Mouse (Mus musculus): ENCODE measurements at regions not wholly inside any gene's neighbourhood (a gene's known extent, or its start where the extent isn't known, plus 50 kb on each side); places are given as distances from the start of the nearest gene placed in this dataset.

DNA sequence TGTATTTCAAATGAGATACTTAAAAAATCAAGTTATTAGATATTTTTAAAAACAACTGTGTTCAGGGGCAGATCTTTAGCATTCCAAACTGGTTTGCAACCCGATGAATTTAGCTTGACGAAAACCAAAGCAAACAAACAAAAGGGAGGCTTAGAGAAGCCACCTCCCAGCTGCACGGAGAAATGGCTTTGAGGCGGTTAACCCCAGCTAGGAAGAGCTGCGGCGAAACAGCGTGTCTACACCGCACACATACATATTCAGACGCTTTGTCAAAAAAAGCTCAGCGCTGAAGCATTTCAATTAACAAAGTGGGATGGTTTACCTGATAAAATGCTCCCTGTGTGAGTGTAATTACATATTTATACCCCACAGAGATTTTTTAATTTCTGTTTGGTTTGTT lies 123.0 kb upstream of the Ap5m1 start:
- no peak for ATAC-seq (replicated peaks; ENCODE audit: poor library complexity)

DNA sequence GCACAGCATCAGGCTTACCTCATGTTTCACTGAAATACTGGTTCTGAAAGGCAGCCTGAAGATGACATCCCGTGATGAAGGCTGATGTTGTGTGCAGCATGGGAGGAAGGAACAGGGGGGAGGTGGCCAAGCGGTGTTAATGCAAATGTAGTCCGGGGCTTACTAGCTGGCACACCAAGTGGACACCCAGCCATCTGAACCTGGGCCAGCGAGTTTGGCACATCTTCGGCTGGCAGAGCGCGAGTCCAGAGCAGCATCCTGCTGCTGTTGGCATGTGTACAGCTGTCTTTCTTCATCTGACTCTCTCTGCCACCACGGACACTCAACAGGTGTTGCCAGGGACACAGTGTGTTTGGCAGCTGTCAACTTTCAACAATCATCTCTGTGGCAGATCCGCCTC lies 135.0 kb upstream of the Ap5m1 start:
- ATAC-seq (replicated peaks; ENCODE audit: poor library complexity): no peak

DNA sequence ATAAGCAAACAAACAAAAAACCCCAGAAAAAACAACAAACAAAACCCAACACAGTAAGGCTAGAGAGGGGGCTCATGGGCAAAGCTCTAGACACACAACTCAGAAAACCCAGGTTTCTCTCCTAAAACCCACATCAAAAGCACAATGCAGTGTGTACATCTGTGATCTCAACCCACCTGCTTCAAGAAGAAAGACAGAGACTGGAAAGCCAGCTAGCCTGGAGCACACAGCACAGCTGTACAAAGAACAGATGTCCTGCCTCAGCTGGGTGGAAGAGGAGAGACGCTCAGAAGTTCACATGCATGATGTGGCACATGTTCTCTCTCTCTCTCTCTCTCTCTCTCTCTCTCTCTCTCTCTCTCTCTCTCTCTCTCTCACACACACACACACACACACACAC lies 140.0 kb upstream of the Ap5m1 start:
- no peak for ATAC-seq (replicated peaks; ENCODE audit: poor library complexity)

DNA sequence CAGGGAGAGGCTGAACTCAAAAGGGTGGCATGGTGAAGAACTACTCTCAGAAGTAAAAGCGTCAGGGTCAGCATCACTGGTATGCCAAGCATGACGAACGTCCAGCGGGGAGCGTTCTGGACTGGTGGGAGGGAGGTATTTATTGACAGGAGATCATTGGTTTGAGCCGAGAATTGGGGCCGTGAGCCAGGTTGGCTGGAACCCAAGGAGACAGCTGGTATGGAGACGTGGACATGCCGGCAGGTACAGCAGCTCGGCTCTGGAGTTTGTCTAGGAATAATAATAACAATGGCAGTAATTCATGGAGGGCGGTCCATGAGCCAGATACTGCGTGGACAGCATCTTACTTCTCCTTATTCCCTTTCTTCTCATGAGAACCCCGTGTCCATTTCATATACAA lies 156.5 kb upstream of the Ap5m1 start:
- no peak for ATAC-seq (replicated peaks; ENCODE audit: poor library complexity)

DNA sequence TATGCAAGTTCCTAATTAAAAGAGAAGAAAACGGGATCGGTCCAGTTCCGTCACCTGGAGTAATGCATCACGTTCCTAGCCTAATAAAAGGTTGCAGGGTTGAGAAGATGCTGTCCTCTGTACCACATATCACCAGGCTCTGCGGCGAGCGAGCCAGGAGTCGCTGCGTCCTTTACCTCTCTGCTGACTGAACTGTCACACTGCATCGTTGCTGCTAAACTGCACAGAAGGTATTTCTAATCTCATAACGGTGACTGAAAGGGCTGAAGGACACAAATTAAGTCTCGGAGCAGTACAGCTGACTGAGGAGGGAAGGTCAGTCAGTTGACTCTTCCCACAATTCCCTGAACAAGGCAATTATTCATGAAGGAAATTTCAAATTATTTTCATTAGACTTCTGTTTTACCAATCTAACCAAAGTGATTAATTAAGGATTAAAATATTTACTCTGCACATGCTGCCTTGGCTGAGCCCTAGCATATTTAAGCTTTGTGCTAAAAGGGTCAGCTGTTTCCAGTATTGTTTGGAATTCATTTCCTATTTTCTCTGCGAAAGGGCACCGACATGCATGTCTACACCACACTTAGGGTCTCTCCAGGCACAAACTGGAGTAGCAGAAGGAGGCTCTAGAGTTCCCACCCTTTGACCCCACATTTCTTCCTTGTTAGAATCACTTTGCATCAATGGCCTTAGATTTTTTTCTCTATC lies 157.8 kb upstream of the Ap5m1 start:
- ATAC-seq (replicated peaks; ENCODE audit: poor library complexity): no peak

DNA sequence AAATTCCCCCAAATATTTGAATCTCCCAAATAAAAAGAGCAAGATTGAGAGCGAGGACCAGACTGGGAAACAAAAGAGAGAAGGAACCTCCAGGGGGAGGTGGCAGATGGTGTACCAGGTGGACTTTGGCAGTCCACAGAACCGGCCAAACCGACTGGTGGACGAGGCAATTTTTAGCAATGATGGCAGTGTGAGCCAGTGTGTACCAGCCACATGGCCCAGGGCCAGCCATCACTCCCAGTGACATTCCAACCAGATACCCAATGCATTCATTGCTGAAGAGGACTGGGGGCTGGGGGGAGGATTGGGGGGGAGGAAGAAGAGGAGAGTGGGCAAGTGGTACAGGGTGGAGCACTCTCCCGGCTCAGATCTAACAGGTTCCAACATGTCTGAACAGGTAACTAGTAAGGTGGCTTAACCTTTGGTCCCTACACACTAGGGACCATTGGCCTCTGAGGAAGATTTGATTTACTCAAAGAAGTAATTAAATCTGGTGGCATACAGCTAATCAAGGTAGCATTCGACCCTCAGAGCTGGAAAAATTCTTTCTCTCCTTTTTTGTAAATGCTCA lies 158.4 kb upstream of the Ap5m1 start:
- no peak for ATAC-seq (replicated peaks; ENCODE audit: poor library complexity)

DNA sequence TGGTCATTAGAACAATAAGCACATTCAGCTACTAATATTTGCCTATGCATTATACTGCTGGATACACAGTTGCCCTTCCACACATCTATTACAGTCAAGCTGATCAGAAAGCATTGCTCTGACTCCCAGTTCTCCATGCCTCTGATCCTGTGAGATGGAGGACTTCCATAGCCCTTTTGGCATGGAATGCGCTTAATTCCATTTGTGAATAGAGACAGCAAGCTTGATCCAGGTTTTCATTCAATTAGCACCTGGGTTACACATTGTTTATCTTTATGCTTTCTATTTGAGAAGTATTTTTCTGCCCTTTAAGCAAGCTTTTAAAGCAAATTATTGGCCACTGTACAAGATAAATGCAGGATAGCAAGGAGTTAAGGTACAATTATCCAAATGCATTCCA lies 158.9 kb upstream of the Ap5m1 start:
- ATAC-seq (replicated peaks; ENCODE audit: poor library complexity): no peak

DNA sequence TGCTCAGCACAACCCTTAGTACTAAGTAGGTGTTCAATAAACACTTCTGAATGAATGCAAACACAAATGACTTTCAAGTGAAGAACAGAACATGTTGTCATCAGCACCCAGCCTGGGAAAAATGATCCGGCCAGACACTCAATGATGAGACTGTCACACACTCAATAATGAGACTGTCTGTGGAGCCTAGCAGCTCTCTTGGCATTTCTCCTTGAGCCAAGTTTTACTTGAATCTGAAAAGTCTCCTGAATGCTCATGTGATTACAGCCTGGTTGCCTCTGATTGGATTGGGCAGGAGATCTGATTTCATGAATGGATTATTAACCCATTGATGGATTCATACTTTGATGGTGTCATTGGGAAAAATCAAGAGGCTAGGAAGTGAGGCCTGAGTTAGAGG lies 161.3 kb upstream of the Ap5m1 start:
- no peak for ATAC-seq (replicated peaks; ENCODE audit: poor library complexity)

DNA sequence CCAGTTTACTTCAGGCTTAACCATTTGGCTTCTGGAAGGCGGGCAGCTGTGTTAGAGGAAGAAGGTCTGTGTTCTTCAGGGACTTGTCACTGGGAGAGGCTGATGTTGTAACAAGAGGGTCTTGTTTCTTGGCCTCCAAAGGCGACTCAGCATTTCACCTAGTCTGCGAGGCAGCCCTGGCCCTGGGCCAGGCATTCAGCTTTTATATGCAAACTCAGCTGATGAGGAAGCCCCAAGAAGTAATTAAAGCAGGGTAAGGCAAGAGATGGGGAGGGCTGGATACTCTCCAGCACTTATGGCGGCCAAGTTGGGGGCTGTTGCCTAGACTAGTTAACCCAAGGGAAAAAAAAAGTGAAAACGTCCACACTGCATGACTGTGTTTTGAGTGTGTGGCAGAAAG lies 162.4 kb upstream of the Ap5m1 start:
- no peak for ATAC-seq (replicated peaks; ENCODE audit: poor library complexity)

DNA sequence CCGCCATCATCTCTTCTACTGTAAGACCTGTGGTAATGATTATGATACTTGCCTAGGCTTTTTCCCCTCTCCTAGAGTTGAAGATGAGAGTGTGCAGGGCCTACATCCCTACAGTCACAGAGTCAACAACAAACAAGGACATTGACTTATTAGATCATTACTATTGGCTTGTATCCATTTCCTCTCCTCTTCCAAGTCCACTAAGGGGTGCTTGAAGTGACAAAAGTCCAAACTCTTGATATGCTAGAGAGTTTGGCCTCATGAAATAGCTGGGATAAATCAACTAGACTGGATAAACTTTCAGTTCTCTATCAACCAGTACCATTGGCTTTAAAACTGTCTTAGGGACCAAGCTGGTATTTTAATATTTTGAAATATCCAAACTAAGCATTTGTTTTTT lies 165.7 kb upstream of the Ap5m1 start:
- ATAC-seq (replicated peaks; ENCODE audit: poor library complexity): no peak

DNA sequence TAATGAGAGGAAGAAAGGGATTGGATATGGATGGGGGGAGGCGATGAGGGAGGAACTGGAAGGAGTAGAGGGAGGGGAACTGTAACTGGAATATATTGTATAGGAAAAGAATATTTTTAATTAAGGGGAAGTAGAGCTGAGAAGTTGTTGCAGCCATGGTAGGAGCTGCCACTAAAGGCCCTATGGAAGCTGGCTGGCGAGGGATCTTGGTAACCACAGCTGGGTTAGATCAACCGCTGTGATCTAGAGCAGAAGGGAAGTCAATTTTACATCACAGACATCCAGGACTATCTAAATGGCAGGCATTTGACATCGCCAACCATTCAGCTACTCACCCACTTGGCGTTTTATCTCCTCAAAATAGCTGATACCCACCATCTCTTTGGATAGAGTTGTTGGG lies 168.8 kb upstream of the Ap5m1 start:
- ATAC-seq (replicated peaks; ENCODE audit: poor library complexity): peak; percentile 60

DNA sequence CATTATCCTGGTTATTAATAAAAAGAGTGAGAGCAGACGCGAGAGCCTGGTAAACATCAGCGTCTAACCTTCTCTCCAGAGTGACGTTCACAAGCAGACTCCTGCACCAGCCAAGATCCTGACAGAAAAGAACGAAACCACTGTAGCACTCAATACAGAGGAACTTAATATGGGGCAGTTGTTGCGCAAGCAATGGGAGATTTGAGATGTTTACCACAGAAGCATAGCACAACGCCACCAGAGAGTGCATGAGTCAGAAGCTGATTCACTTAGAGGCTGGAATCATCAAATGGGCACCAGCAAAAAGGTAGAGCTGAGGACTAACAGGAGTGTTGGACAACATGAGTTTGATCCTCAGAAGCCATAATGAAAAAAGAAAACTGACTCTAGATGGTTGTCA lies 169.7 kb upstream of the Ap5m1 start:
- ATAC-seq (replicated peaks; ENCODE audit: poor library complexity): peak; percentile 97

DNA sequence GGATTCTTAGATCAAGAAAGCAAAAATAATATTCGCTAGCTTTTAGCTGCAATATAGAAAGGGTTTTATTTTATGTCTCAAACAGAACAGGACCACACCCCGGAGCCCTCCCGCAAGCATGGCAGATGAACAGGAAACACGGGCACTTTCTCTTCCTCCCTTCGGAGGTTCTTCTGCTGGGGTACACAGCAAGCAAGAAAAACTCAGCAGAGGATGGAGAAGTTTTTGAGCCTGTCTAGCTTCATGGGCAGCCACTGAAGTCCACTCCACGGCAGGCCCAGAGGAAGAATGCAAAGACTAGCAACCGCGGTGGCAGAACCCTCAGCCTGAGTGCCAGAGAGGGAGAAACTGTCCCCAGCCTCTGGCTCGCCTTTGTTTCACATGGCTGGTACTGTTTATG lies 174.7 kb upstream of the Ap5m1 start:
- peak; percentile 44 for ATAC-seq (replicated peaks; ENCODE audit: poor library complexity)

DNA sequence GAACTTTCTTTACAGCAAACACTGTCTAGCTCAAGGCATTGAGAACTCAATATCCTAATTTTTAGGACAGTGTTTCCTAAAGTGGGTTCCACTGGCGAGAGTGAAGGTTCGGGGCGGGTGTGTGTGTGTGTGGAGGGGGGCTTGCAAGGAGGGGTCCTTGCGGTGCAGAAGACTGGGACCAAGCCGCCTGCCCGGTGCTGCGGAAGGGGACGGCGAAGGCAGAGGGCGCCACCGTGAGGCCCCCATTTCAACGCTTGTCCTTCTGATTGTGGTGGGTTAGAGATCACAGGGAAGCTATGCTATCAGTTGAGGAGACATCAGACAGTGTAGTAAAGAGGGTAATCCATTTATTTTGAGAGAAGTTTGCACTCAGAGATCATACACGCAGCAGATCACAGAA lies 176.9 kb upstream of the Ap5m1 start:
- ATAC-seq (replicated peaks; ENCODE audit: poor library complexity): 0 out of 2 replicates have a peak, but pooled peaks have one; percentile 23

DNA sequence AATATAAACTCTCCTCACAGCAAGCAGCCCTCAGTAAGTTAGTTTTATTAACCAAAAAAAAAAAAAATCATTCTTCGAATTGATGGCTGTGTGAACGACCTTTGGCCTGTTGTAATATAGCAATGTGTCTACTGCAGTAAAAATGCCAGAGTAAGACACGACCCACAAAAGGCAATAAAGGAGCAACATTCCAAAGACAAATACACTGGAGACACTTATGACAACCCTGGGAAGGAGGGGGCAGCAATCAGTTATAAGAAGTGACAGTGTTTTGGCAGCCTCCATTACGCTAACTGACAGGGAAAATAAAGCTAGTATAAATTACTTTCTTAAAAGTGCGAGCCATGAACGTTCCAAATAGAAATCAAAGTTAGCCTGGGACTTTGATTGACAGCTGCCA lies 185.9 kb upstream of the Ap5m1 start:
- no peak for ATAC-seq (replicated peaks; ENCODE audit: poor library complexity)

DNA sequence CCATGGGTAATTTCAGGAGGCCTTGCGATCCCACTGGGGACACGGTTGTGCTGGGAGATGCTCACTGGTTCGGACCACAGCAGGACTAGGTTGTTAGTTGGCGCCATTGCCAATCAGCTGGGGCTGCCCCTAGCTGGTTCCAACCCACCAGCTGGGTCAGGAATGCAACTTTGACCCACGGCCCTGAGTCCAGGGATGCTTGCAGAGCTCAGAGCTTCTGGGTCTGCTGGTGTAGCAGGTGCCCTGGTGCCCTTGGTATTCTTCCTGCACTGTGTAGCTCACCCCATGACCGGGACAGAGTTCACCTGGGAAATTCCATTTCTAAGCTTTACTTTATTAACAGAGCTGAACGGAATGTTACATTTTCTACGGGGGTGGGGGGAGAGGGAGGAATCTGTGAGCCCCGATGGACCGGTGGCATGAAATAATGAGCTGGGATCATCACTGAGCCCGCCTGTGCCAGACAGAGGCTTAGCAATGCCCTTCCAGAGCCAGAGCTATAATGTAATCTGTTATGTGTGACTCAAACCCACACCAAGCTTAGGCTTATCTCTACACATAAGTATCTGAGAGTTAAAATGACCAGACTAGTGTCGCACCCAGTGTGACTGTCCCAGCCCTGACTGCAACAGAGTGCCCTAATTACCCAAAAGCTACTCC lies 187.8 kb upstream of the Ap5m1 start:
- no peak for ATAC-seq (replicated peaks; ENCODE audit: poor library complexity)

DNA sequence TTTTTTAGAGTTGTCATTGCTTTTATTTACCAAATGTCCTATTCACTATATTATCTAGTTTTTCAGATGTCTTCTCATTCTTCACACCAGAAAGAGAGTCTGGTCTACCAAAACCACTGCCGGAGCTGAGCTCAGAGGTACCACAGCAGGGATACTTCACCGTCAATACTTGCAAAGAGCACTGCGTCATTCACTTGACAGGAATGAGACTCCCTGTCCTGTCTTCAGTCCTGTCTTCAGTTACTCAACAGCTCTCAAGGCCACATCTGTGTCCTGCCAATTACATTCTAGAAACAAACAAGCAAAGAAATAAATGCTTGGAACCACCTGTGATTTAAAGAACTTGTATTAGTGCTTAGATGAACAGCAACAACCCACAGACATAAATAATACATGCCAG lies 194.6 kb upstream of the Ap5m1 start:
- ATAC-seq (replicated peaks; ENCODE audit: poor library complexity): no peak

DNA sequence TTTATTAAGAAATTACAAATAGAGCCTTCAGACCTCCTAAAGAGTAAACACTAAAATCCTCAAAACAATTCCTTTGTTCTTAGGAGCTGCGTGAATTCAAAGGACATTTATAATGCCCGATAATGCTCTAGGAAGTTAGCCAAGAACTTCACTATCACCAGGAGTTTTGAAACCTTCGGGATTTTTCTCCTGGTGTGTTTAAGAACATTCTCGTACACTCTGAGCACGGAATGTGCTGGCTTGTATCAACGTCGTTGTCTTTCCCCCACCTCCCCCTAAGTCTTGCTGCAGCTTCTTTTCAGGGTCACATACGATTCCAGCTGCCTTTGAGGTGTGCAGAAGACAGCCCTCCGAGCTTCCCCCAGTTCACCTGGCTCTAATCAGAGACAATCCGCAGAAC lies 195.9 kb upstream of the Ap5m1 start:
- no peak for ATAC-seq (replicated peaks; ENCODE audit: poor library complexity)

DNA sequence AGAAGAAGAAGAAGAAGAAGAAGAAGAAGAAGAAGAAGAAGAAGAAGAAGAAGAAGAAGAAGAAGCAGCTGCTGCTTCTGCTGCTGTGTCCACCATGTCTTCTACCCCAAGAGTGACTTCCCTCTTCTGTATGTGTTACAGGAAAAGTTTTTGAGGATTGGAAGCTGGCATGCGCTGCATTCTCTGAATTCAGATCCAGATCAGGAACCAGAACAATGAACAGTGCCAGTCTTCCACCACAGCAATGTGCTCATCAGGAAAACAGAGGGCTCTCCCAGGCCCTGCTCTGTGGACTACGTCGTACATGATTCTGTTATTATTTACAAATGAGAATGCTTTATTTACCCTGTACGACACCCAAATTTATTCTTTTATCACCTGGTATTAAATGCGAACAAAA lies 181.8 kb upstream of the Otx2 start:
- ATAC-seq (replicated peaks; ENCODE audit: poor library complexity): no peak

DNA sequence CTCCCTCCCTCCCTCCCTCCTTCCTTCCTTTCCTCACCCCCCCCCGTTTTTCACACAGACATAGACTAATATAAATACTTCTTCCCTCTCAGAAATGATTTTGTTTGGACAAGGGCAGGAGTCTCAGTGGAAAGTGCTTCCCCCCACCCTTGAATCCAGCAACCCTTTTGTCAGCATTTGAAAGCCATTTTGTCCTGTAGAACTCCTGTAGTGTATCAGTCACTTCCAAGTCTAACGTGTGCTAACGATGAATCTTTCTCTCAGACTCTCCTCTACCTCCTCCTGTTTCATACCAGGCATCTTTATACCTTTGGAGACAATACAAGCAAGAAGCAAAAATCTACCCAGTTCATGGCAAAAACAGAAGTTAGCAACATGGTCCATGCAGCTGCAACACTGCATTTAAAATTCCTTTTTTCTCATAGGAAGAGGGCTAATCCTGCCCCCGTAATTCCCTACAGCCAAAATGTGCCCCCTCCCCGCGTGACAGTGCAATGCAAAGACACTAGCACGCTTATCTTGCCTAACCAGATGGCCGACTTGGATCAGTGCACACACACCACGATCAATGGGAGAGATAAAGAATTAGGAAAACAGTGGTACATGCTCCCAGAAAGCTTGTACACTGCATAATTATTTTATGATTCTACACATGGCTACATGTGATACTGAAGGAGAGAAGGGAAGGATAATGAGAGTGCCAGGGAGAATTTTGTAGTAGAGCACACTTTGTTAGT lies 180.7 kb upstream of the Otx2 start:
- ATAC-seq (replicated peaks; ENCODE audit: poor library complexity): 0 out of 2 replicates have a peak, but pooled peaks have one; percentile 15

DNA sequence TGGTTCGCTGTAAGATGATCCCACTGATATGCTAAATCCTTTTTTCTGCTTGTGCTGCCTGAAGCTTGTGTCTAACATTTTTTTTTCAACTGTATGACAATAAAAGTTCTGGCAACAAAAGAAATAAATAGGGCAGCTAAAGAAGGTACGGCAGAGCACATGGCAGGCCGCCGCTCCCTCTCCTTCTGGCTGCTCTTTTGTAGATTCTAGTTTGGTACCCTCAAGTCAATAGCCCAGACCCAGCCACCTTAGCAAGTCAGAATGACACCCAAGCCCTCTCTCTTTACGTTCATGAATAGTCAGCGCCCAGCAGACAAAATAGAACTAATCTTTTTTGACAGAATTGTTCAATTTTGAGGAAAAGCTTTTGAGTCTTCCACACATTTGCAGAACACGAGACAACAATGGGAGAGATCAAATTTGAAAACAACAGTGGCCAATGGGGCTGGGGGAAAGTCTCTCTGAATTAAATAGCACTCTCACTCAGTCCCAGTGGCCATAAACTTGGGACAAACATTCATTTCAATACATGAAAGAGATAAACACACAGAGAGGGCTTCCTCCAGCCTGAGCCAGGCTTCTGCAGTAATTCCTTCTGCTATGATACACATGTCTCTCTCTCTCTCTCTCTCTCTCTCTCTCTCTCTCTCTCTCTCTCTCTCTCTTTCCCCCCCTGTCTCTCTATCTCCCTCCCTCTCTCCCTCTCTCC lies 180.0 kb upstream of the Otx2 start:
- ATAC-seq (replicated peaks; ENCODE audit: poor library complexity): no peak
